Mouse (Mus musculus): ENCODE results near the gene Gng7. TPM values are rescaled to one million over a fixed set of nuclear protein-coding genes. Genes with fewer than 3 reads are reported as not detected.
"Not testable (repeated sequence)": the region's sequence is repeated elsewhere in the genome, so short reads cannot be mapped to it uniquely, and the experiment has no call there.

Gng7 gene
- polyA plus RNA-seq, 1 experiment from 2014 or later = 15.3 TPM

DNA sequence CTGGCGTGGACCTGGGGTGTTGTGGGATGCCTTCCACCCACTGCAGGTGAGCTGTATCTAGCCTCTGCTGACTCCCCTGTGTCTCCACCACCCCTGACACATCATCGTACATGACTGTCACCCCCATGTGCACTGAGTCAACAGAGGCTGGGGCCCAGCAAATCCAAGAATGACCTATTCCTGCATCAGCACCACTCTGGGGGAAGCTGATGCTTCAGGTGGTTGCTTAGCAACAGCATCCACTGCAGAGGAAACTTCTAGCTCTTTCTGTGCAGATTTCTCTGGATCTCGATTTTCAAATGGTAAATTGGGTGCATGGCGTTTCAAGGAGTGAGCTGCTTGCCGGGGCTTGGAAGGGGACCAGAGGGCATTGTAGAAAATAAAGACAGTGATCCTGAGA is 21.5 kb downstream of the Gng7 start:
- Histone ChIP-seq H3K9me3 (replicated peaks; ENCODE audit: control insufficient read depth, low read length) (no peaks in the 10 kb centered on the region), H3K36me3 (ENCODE audit: control insufficient read depth, insufficient read depth, low read length) (no peaks in the 10 kb centered on the region), H3K27me3 (replicated peaks; ENCODE audit: control insufficient read depth, insufficient read depth, low read length) (no peaks in the 10 kb centered on the region), H3K4me3 (ENCODE audit: low read depth, low read length) (no peak overlapping the region), H3K9ac (ENCODE audit: low read length) (no peak overlapping the region), H3K4me1 (ENCODE audit: control insufficient read depth, insufficient read depth, low read length) (no peaks in the 10 kb centered on the region), H3K4me2 (ENCODE audit: low read length) (no peak overlapping the region), H3K27ac (ENCODE audit: low read depth, low read length) (no peak overlapping the region)
- WGBS = 51% methylated on average over 5 of the region's 5 CpGs
- ATAC-seq = no peak
- DNase-seq (ENCODE audit: low spot score) = no peak

- Histone ChIP-seq H3K9ac (ENCODE audit: low read length) (no peak overlapping the region), H3K4me1 (ENCODE audit: control insufficient read depth, insufficient read depth, low read length) (no peaks in the 10 kb centered on the region), H3K27ac (ENCODE audit: low read depth, low read length) (no peak overlapping the region), H3K36me3 (ENCODE audit: control insufficient read depth, insufficient read depth, low read length) (no peaks in the 10 kb centered on the region), H3K4me3 (ENCODE audit: low read depth, low read length) (no peak overlapping the region), H3K27me3 (replicated peaks; ENCODE audit: control insufficient read depth, insufficient read depth, low read length) (peaks cover 2% of the 10 kb centered on the region; the same call in 1 of the 2 replicates), H3K9me3 (replicated peaks; ENCODE audit: control insufficient read depth, low read length) (no peaks in the 10 kb centered on the region), H3K4me2 (ENCODE audit: low read length) (no peak overlapping the region)
- DNase-seq (ENCODE audit: low spot score) = no peak
- no peak for ATAC-seq
- WGBS = 91% methylated on average over 1 of the region's 1 CpGs
Measured at GRCm38 (mm10) chr10:80991945-80992344, 22.8 kb downstream of the Gng7 start.

- ATAC-seq = no peak
- WGBS = 9% methylated on average over 3 of the region's 3 CpGs
- H3K27ac ChIP-seq (ENCODE audit: low read depth, low read length) = no peak overlapping the region
- H3K9me3 ChIP-seq (replicated peaks; ENCODE audit: control insufficient read depth, low read length) = no peaks in the 10 kb centered on the region
- no peak overlapping the region for H3K9ac ChIP-seq (ENCODE audit: low read length)
- DNase-seq (ENCODE audit: low spot score) = no peak
- no peaks in the 10 kb centered on the region for H3K4me1 ChIP-seq (ENCODE audit: control insufficient read depth, insufficient read depth, low read length)
- H3K27me3 ChIP-seq (replicated peaks; ENCODE audit: control insufficient read depth, insufficient read depth, low read length) = peaks cover 9% of the 10 kb centered on the region
- H3K4me2 ChIP-seq (ENCODE audit: low read length) = no peak overlapping the region
- no peak overlapping the region for H3K4me3 ChIP-seq (ENCODE audit: low read depth, low read length)
- no peaks in the 10 kb centered on the region for H3K36me3 ChIP-seq (ENCODE audit: control insufficient read depth, insufficient read depth, low read length)
Measured at GRCm38 (mm10) chr10:80991007-80991406, 23.7 kb downstream of the Gng7 start.

DNA sequence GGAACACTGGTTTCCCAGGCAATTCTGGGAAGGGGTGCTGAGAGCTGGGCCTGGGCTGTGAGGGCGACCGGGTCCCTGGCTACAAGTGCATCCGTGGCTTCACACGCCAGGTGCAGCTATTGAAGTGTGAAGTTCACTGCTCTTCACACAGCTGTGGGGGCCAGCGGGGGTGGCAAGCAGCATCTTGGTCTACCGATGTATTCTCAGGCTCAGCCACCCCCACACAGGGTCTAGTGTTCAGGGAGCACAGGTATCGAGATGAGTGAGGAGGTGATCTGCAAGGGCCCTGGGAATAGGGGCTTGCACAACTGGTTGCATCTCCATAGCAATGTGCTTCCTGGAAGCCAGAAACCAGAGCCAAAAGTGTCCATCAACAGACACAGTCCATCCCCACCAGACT is 24.3 kb downstream of the Gng7 start:
- H3K4me3 ChIP-seq (ENCODE audit: low read depth, low read length) = no peak overlapping the region
- no peak overlapping the region for H3K9ac ChIP-seq (ENCODE audit: low read length)
- H3K4me2 ChIP-seq (ENCODE audit: low read length) = no peak overlapping the region
- H3K36me3 ChIP-seq (ENCODE audit: control insufficient read depth, insufficient read depth, low read length) = no peaks in the 10 kb centered on the region
- ATAC-seq = no peak
- 78% methylated on average over 7 of the region's 7 CpGs for WGBS
- H3K9me3 ChIP-seq (replicated peaks; ENCODE audit: control insufficient read depth, low read length) = no peaks in the 10 kb centered on the region
- peaks cover under 1% of the 10 kb centered on the region; the same call in 1 of the 2 replicates for H3K4me1 ChIP-seq (ENCODE audit: control insufficient read depth, insufficient read depth, low read length)
- H3K27me3 ChIP-seq (replicated peaks; ENCODE audit: control insufficient read depth, insufficient read depth, low read length) = peaks cover 15% of the 10 kb centered on the region
- DNase-seq (ENCODE audit: low spot score) = no peak
- no peak overlapping the region for H3K27ac ChIP-seq (ENCODE audit: low read depth, low read length)

DNA sequence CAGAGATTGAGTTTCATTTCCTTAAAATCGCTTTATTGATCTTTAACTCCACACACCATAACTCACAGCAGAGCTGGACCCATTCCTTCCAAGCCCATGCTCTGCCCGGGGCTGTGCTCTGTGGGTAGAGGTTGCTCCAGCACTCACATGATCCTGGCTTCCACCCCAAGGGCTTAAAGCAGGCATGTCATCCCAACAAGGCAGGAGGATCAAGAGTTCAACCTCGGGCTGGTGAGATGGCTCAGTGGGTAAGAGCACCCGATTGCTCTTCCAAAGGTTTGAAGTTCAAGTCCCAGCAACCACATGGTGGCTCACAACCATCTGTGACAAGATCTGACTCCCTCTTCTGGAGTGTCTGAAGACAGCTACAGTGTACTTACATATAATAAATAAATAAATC is 24.9 kb downstream of the Gng7 start:
- H3K36me3 ChIP-seq (ENCODE audit: control insufficient read depth, insufficient read depth, low read length); H3K9ac ChIP-seq (ENCODE audit: low read length); H3K27ac ChIP-seq (ENCODE audit: low read depth, low read length); H3K9me3 ChIP-seq (replicated peaks; ENCODE audit: control insufficient read depth, low read length); H3K4me3 ChIP-seq (ENCODE audit: low read depth, low read length); H3K4me2 ChIP-seq (ENCODE audit: low read length); H3K4me1 ChIP-seq (ENCODE audit: control insufficient read depth, insufficient read depth, low read length); ATAC-seq; DNase-seq (ENCODE audit: low spot score): not testable (repeated sequence)
- H3K27me3 ChIP-seq (replicated peaks; ENCODE audit: control insufficient read depth, insufficient read depth, low read length) = peaks cover 20% of the 10 kb centered on the region
- WGBS = 69% methylated on average over 4 of the region's 4 CpGs

- Histone ChIP-seq H3K4me2 (ENCODE audit: low read length) (no peak overlapping the region), H3K27me3 (replicated peaks; ENCODE audit: control insufficient read depth, insufficient read depth, low read length) (peaks cover 23% of the 10 kb centered on the region), H3K36me3 (ENCODE audit: control insufficient read depth, insufficient read depth, low read length) (no peaks in the 10 kb centered on the region), H3K9ac (ENCODE audit: low read length) (no peak overlapping the region), H3K4me1 (ENCODE audit: control insufficient read depth, insufficient read depth, low read length) (peaks cover 2% of the 10 kb centered on the region; the same call in 1 of the 2 replicates), H3K4me3 (ENCODE audit: low read depth, low read length) (no peak overlapping the region), H3K9me3 (replicated peaks; ENCODE audit: control insufficient read depth, low read length) (no peaks in the 10 kb centered on the region), H3K27ac (ENCODE audit: low read depth, low read length) (no peak overlapping the region)
- 68% methylated on average over 6 of the region's 6 CpGs for WGBS
- ATAC-seq = no peak
- DNase-seq (ENCODE audit: low spot score) = no peak
Measured at GRCm38 (mm10) chr10:80989446-80989845, 25.3 kb downstream of the Gng7 start.

DNA sequence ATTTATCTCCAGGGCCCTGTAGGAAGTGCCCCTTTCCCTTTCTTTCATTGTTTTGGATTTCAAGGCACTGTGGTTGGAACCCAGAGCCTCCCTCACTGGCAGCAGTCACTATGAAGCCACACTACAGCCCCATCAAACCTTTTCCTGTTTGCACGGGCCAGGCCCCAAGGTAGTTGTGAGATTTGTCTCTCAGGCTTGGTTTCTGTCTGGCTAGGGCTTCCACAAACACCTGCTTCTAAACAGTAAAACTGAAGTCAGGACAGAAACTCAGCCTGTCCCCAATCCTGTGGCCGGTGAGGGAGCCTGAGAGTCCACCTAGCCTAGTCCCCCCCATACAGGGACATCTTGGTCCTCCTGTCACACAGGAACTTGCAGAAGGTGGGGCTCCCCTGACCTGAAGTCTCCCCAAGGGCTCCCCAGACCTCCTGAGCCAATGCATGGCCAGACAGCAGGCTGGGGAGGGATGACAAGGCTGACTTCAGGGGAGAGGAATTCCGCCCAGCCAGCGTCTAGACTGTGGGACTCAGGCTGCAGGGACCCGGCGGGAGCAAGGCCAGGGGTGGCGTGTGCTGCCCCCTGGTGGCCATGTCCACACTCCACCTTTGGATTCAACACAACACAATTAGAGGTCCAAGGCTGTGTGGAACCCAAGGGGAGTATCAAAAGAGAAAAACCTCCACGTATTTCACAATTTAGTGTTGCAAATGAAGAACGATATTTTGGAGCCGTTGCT is 26.9 kb downstream of the Gng7 start:
- H3K36me3 ChIP-seq (ENCODE audit: control insufficient read depth, insufficient read depth, low read length) = no peaks in the 10 kb centered on the region
- DNase-seq (ENCODE audit: low spot score) = peak; percentile 87
- peaks cover 25% of the 10 kb centered on the region for H3K27me3 ChIP-seq (replicated peaks; ENCODE audit: control insufficient read depth, insufficient read depth, low read length)
- no peak overlapping the region for H3K9ac ChIP-seq (ENCODE audit: low read length)
- no peaks in the 10 kb centered on the region for H3K9me3 ChIP-seq (replicated peaks; ENCODE audit: control insufficient read depth, low read length)
- 15% methylated on average over 10 of the region's 10 CpGs for WGBS
- H3K4me1 ChIP-seq (ENCODE audit: control insufficient read depth, insufficient read depth, low read length) = peaks cover 2% of the 10 kb centered on the region; the same call in 1 of the 2 replicates
- no peak overlapping the region for H3K4me2 ChIP-seq (ENCODE audit: low read length)
- H3K27ac ChIP-seq (ENCODE audit: low read depth, low read length) = no peak overlapping the region
- ATAC-seq = peak; percentile 86
- no peak overlapping the region for H3K4me3 ChIP-seq (ENCODE audit: low read depth, low read length)

DNA sequence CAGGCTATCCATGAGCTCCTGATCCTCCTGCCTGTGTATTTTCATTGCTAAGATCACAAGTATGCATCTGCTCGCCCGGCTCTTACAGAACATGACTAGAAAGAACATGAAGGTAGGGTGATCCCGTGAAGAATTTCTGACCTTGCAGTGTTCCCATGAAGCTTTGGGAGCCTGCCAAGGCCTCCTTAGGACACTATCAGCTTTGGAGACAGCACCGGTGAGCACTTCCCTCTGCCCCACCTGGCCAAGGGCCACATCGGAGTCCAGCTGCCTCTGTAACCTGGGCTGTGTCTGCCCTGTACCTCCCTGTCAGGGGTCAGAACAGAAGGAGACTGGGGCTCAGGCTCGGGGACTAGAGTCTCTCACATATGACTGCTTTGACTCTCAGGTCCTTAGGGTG is 28.0 kb downstream of the Gng7 start:
- no peaks in the 10 kb centered on the region for H3K36me3 ChIP-seq (ENCODE audit: control insufficient read depth, insufficient read depth, low read length)
- H3K4me2 ChIP-seq (ENCODE audit: low read length) = no peak overlapping the region
- H3K27me3 ChIP-seq (replicated peaks; ENCODE audit: control insufficient read depth, insufficient read depth, low read length) = peaks cover 25% of the 10 kb centered on the region
- ATAC-seq (no peak), DNase-seq (ENCODE audit: low spot score) (no peak)
- WGBS = 72% methylated on average over 6 of the region's 6 CpGs
- H3K4me3 ChIP-seq (ENCODE audit: low read depth, low read length) = no peak overlapping the region
- peaks cover 2% of the 10 kb centered on the region; the same call in 1 of the 2 replicates for H3K4me1 ChIP-seq (ENCODE audit: control insufficient read depth, insufficient read depth, low read length)
- H3K9me3 ChIP-seq (replicated peaks; ENCODE audit: control insufficient read depth, low read length) = no peaks in the 10 kb centered on the region
- no peak overlapping the region for H3K27ac ChIP-seq (ENCODE audit: low read depth, low read length)
- H3K9ac ChIP-seq (ENCODE audit: low read length) = no peak overlapping the region

- Histone ChIP-seq H3K9me3 (replicated peaks; ENCODE audit: control insufficient read depth, low read length) (no peaks in the 10 kb centered on the region), H3K36me3 (ENCODE audit: control insufficient read depth, insufficient read depth, low read length) (no peaks in the 10 kb centered on the region), H3K4me3 (ENCODE audit: low read depth, low read length) (no peak overlapping the region), H3K27ac (ENCODE audit: low read depth, low read length) (no peak overlapping the region), H3K4me1 (ENCODE audit: control insufficient read depth, insufficient read depth, low read length) (peaks cover 2% of the 10 kb centered on the region; the same call in 1 of the 2 replicates), H3K27me3 (replicated peaks; ENCODE audit: control insufficient read depth, insufficient read depth, low read length) (peaks cover 25% of the 10 kb centered on the region), H3K4me2 (ENCODE audit: low read length) (0 out of 2 replicates have a peak overlapping the region, but pooled peaks have one; percentile 18), H3K9ac (ENCODE audit: low read length) (peak overlapping the region; percentile 32; the same call in 1 of the 2 replicates)
- whole genome bisulfite sequencing = 27% methylated on average over 13 of the region's 13 CpGs
- ATAC-seq (no peak), DNase-seq (ENCODE audit: low spot score) (no peak)
Measured at GRCm38 (mm10) chr10:80985970-80986701, 28.6 kb downstream of the Gng7 start.
